Mouse (Mus musculus): ENCODE measurements around the gene Acat1. TPM values are rescaled to one million over a fixed set of nuclear protein-coding genes. Genes with fewer than 3 reads are reported as not detected.

Acat1 gene
- polyA plus RNA-seq, 1 experiment = 27.9 TPM

- WGBS = under 1% methylated on average over 69 of the region's 69 CpGs
- DNase-seq (ENCODE audit: low read depth, low spot score) = peak; percentile 99
Measured at GRCm38 (mm10) chr9:53536558-53537320, 73.4 kb downstream of the Acat1 start, which contains the start of the genes Atm and Npat. Gene Atm (minus strand): TSS chr9:53536740. Gene Npat (plus strand): TSS chr9:53537047.

- 3% methylated on average over 17 of the region's 17 CpGs for WGBS
- no peak for DNase-seq (ENCODE audit: low read depth, low spot score)
Measured at GRCm38 (mm10) chr9:53535416-53536320, 74.5 kb downstream of the Acat1 start.

Other genes starting within 250 kb of the Acat1 start
- 2.6 and 3.6 TPM in 2 replicates for gene Kdelc2, start 226.4 kb downstream of the Acat1 start, polyA plus RNA-seq (2012; rRNA removed)
- gene 4930550C14Rik, start 208.1 kb downstream of the Acat1 start, polyA plus RNA-seq (2012; rRNA removed) = 0.12 TPM in 1 of 2 replicates, not detected in the other
- 0.84 and 1.9 TPM in 2 replicates for gene Atm, start 73.6 kb downstream of the Acat1 start, polyA plus RNA-seq (2012; rRNA removed)
- gene Npat, start 73.3 kb downstream of the Acat1 start, polyA plus RNA-seq (2012; rRNA removed) = 1.1 and 2.6 TPM in 2 replicates
- gene Cul5, start 59.6 kb upstream of the Acat1 start, polyA plus RNA-seq (2012; rRNA removed) = 2.3 and 3.4 TPM in 2 replicates
- gene Rab39, start 95.8 kb upstream of the Acat1 start, polyA plus RNA-seq (2012; rRNA removed) = 0.07 and 0.23 TPM in 2 replicates
- 56.0 and 73.4 TPM in 2 replicates for gene Slc35f2, start 161.2 kb upstream of the Acat1 start, polyA plus RNA-seq (2012; rRNA removed)
- gene Sln, start 239.8 kb upstream of the Acat1 start, polyA plus RNA-seq (2012; rRNA removed) = 0.15 TPM in 1 of 2 replicates, not detected in the other

Data from large intestine, adult 2 months (tissue).